Mouse (Mus musculus): ENCODE results near the gene Ndufb7. TPM values are rescaled to one million over a fixed set of nuclear protein-coding genes. Genes with fewer than 3 reads are reported as not detected.
"Not testable (repeated sequence)": the region's sequence is repeated elsewhere in the genome, so short reads cannot be mapped to it uniquely, and the experiment has no call there.

Gene Ndufb7
- polyA plus RNA-seq, 1 experiment, result 102 TPM

DNA sequence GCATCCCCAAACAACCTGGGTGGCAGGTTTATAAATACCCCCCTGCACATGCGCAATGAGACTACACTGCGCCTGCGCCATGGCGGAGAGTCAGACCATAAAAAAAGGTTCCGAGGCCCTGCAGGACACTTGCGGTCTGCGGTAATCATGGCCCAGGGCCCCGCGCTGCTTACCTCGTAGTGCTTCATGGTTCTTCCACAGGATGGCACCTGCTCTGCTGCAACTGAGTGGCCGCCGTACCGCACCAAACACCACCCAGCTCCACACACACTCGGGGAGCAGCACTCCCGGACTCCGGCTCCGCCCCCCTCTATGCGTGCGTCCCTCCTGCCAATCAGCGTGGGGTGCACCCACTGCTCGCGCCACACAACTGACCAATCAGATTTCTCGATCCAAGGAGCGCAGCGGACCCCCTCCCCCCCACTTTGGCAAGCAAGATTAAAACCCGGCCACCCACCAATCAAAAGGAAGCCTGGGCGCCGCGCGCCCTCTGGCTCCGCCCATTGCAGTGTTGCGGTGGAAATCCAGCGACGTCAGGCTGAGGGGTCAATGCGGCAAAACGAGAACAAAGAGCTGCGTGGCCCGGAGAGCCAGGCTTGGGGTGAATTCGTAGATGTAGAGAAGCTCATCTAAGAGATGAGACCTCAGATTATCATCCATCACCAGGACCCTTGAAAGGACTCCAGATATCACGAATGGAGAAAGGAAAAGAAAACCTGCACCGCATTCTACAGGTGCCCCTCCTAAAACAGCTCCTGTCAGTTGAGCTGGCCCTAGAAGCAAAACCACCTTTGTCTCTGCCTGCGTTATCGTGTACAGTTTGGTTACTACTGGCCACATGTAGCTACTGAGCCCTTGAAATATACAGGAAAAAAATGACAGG lies 27.9 kb downstream of the Ndufb7 start:
- TF ChIP-seq EP300 (IDR thresholded peaks at IDR 0.05; ENCODE audit: insufficient read depth, low read depth, low read length) (no peak), POLR2A (IDR thresholded peaks at IDR 0.05; ENCODE audit: insufficient read depth, low read length) (peak; percentile 40)
- H3K9me3 ChIP-seq (replicated peaks; ENCODE audit: control insufficient read depth, insufficient read depth, low read length, poor library complexity, severe bottlenecking), result no peaks in the 10 kb centered on the region
- H3K27me3 ChIP-seq (ENCODE audit: control insufficient read depth, insufficient read depth, low read length, poor library complexity, severe bottlenecking), result no peaks in the 10 kb centered on the region
- H3K27ac ChIP-seq (ENCODE audit: insufficient read depth, low read length), result peak overlapping the region; percentile 77
- peak overlapping the region; percentile 70 for H3K9ac ChIP-seq (ENCODE audit: low read depth, poor library complexity, severe bottlenecking)
- H3K4me1 ChIP-seq (ENCODE audit: control insufficient read depth, insufficient read depth, low read length), result peaks cover 1% of the 10 kb centered on the region
- H3K4me3 ChIP-seq (ENCODE audit: low read depth, low read length), result peak overlapping the region; percentile 83
- H3K36me3 ChIP-seq (ENCODE audit: control insufficient read depth, insufficient read depth, low read length, poor library complexity, severe bottlenecking), result peaks cover 7% of the 10 kb centered on the region

DNA sequence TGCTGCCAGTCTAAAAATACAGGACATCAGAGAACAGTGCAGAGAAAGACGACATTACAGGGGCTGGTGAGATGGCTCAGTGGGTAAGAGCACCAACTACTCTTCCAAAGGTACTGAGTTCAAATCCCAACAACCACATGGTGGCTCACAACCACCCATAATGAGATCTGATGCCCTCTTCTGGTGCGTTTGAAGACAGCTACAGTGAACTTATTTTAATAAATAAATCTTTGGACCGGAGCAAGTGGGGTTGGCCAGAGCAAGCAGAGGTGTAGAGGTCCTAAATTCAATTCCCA lies 28.5 kb downstream of the Ndufb7 start:
- H3K4me3 ChIP-seq (ENCODE audit: low read depth, low read length), result peak overlapping the region; percentile 67
- H3K36me3 ChIP-seq (ENCODE audit: control insufficient read depth, insufficient read depth, low read length, poor library complexity, severe bottlenecking); H3K4me1 ChIP-seq (ENCODE audit: control insufficient read depth, insufficient read depth, low read length); H3K9me3 ChIP-seq (replicated peaks; ENCODE audit: control insufficient read depth, insufficient read depth, low read length, poor library complexity, severe bottlenecking); H3K27me3 ChIP-seq (ENCODE audit: control insufficient read depth, insufficient read depth, low read length, poor library complexity, severe bottlenecking): not testable (repeated sequence)
- H3K9ac ChIP-seq (ENCODE audit: low read depth, poor library complexity, severe bottlenecking), result peak overlapping the region; percentile 70
- H3K27ac ChIP-seq (ENCODE audit: insufficient read depth, low read length), result peak overlapping the region; percentile 77

DNA sequence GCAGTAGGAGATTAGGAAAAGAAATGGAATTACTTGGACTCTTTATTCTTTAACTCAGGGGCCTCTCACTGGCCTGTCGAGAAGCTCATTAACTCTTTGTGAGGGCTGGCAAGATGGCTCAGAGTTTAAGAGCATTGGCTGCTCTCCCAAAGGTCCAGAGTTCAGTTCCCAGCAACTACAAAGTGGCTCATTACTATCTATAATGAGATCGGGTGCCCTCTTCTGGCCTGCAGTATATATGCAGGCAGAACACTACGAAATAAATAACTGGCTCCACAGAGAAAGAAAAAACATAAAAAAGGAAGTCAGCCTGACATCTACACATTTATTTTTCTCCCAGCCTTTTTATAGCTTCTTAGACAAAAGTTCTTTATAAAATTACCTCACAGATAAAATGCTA lies 29.9 kb downstream of the Ndufb7 start:
- Histone ChIP-seq H3K9me3 (replicated peaks; ENCODE audit: control insufficient read depth, insufficient read depth, low read length, poor library complexity, severe bottlenecking) (no peaks in the 10 kb centered on the region), H3K4me1 (ENCODE audit: control insufficient read depth, insufficient read depth, low read length) (peaks cover 6% of the 10 kb centered on the region), H3K36me3 (ENCODE audit: control insufficient read depth, insufficient read depth, low read length, poor library complexity, severe bottlenecking) (peaks cover 4% of the 10 kb centered on the region), H3K4me3 (ENCODE audit: low read depth, low read length) (no peak overlapping the region), H3K27me3 (ENCODE audit: control insufficient read depth, insufficient read depth, low read length, poor library complexity, severe bottlenecking) (no peaks in the 10 kb centered on the region), H3K27ac (ENCODE audit: insufficient read depth, low read length) (no peak overlapping the region), H3K9ac (ENCODE audit: low read depth, poor library complexity, severe bottlenecking) (no peak overlapping the region)
- TF ChIP-seq CTCF (IDR thresholded peaks at IDR 0.05; ENCODE audit: low read depth, low read length), result no peak
- no peak for TF ChIP-seq POLR2A (IDR thresholded peaks at IDR 0.05; ENCODE audit: insufficient read depth, low read length)

DNA sequence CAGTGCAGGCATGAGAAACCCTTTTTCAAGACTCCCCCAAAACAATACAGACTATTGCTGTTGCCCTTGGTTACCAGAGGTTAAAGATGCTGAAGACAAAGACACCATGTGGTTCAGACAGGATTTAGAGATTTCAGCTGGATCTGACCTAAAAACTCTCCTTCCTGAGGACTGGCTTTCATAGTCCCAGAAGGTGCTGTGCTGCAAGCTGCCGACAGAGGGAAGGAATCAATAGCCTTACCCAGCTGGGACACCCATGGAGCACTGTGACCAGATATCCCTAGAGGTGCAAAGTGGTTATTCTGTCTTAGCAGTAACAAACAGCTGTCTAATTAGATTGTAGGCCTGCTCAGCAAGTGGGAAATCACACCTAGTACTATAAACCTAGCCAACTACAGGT lies 31.7 kb downstream of the Ndufb7 start:
- H3K4me3 ChIP-seq (ENCODE audit: low read depth, low read length), result no peak overlapping the region
- H3K36me3 ChIP-seq (ENCODE audit: control insufficient read depth, insufficient read depth, low read length, poor library complexity, severe bottlenecking), result no peaks in the 10 kb centered on the region
- H3K27ac ChIP-seq (ENCODE audit: insufficient read depth, low read length), result no peak overlapping the region
- H3K9ac ChIP-seq (ENCODE audit: low read depth, poor library complexity, severe bottlenecking), result no peak overlapping the region
- no peaks in the 10 kb centered on the region for H3K27me3 ChIP-seq (ENCODE audit: control insufficient read depth, insufficient read depth, low read length, poor library complexity, severe bottlenecking)
- TF ChIP-seq POLR2A (IDR thresholded peaks at IDR 0.05; ENCODE audit: insufficient read depth, low read length) (no peak), CTCF (IDR thresholded peaks at IDR 0.05; ENCODE audit: low read depth, low read length) (peak; percentile 2), EP300 (IDR thresholded peaks at IDR 0.05; ENCODE audit: insufficient read depth, low read depth, low read length) (no peak)
- no peaks in the 10 kb centered on the region for H3K9me3 ChIP-seq (replicated peaks; ENCODE audit: control insufficient read depth, insufficient read depth, low read length, poor library complexity, severe bottlenecking)
- peaks cover 4% of the 10 kb centered on the region for H3K4me1 ChIP-seq (ENCODE audit: control insufficient read depth, insufficient read depth, low read length)

DNA sequence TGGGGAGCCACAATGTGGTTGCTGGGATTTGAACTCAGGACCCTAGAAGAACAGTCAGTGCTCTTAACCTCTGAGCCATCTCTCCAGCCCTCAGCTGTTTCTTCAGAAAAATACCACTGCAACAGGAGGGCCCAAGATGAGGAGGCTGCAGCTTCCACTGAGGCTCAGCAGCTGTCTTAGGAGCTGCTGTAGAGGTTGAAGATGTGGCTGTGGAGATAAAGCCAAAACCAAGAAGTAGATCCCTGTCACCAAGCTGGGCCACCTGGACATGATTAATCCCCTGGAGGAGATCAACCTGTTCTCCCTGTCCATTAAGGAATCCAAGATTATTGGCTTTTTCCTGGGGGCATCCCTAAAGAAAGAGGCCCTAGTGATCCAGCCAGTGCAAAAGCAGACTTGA lies 33.3 kb downstream of the Ndufb7 start:
- no peaks in the 10 kb centered on the region for H3K36me3 ChIP-seq (ENCODE audit: control insufficient read depth, insufficient read depth, low read length, poor library complexity, severe bottlenecking)
- H3K9ac ChIP-seq (ENCODE audit: low read depth, poor library complexity, severe bottlenecking), result no peak overlapping the region
- H3K4me1 ChIP-seq (ENCODE audit: control insufficient read depth, insufficient read depth, low read length), result peaks cover 4% of the 10 kb centered on the region
- TF ChIP-seq POLR2A (IDR thresholded peaks at IDR 0.05; ENCODE audit: insufficient read depth, low read length), result no peak
- no peak for TF ChIP-seq CTCF (IDR thresholded peaks at IDR 0.05; ENCODE audit: low read depth, low read length)
- no peak for TF ChIP-seq EP300 (IDR thresholded peaks at IDR 0.05; ENCODE audit: insufficient read depth, low read depth, low read length)
- H3K27ac ChIP-seq (ENCODE audit: insufficient read depth, low read length), result no peak overlapping the region
- no peak overlapping the region for H3K4me3 ChIP-seq (ENCODE audit: low read depth, low read length)
- no peaks in the 10 kb centered on the region for H3K27me3 ChIP-seq (ENCODE audit: control insufficient read depth, insufficient read depth, low read length, poor library complexity, severe bottlenecking)
- H3K9me3 ChIP-seq (replicated peaks; ENCODE audit: control insufficient read depth, insufficient read depth, low read length, poor library complexity, severe bottlenecking), result no peaks in the 10 kb centered on the region

DNA sequence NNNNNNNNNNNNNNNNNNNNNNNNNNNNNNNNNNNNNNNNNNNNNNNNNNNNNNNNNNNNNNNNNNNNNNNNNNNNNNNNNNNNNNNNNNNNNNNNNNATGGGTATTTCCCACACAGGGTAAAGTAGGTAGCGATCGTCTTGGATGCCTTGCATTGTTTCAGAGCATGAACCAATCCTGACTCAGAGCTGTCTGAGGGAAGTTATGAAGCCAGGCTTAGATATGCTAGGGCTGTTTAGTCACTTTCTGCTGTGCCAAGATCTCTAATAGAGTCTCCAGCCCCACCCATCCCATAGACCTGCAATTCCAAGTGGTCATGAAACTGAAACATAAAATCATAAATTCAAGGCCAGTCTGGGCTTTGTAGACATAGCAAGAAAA lies 36.2 kb downstream of the Ndufb7 start:
- Histone ChIP-seq H3K9ac (ENCODE audit: low read depth, poor library complexity, severe bottlenecking) (no peak overlapping the region), H3K4me3 (ENCODE audit: low read depth, low read length) (no peak overlapping the region), H3K9me3 (replicated peaks; ENCODE audit: control insufficient read depth, insufficient read depth, low read length, poor library complexity, severe bottlenecking) (no peaks in the 10 kb centered on the region), H3K27ac (ENCODE audit: insufficient read depth, low read length) (no peak overlapping the region), H3K4me1 (ENCODE audit: control insufficient read depth, insufficient read depth, low read length) (peaks cover 4% of the 10 kb centered on the region), H3K36me3 (ENCODE audit: control insufficient read depth, insufficient read depth, low read length, poor library complexity, severe bottlenecking) (no peaks in the 10 kb centered on the region), H3K27me3 (ENCODE audit: control insufficient read depth, insufficient read depth, low read length, poor library complexity, severe bottlenecking) (no peaks in the 10 kb centered on the region)
- no peak for TF ChIP-seq EP300 (IDR thresholded peaks at IDR 0.05; ENCODE audit: insufficient read depth, low read depth, low read length)
- no peak for TF ChIP-seq CTCF (IDR thresholded peaks at IDR 0.05; ENCODE audit: low read depth, low read length)
- TF ChIP-seq POLR2A (IDR thresholded peaks at IDR 0.05; ENCODE audit: insufficient read depth, low read length), result no peak

Measured in ES-Bruce4 (cell line).